Mouse (Mus musculus): ENCODE data around the gene Myog. TPM values are rescaled to one million over a fixed set of nuclear protein-coding genes. Genes with fewer than 3 reads are reported as not detected.
"Not testable (repeated sequence)": the region's sequence is repeated elsewhere in the genome, so short reads cannot be mapped to it uniquely, and the experiment has no call there.

Gene Myog
- polyA plus RNA-seq (2015; fragmentation: Nextera tagmentation; extraction: Ambion mirVana): 0.22 TPM in 1 of 2 replicates, not detected in the other

DNA sequence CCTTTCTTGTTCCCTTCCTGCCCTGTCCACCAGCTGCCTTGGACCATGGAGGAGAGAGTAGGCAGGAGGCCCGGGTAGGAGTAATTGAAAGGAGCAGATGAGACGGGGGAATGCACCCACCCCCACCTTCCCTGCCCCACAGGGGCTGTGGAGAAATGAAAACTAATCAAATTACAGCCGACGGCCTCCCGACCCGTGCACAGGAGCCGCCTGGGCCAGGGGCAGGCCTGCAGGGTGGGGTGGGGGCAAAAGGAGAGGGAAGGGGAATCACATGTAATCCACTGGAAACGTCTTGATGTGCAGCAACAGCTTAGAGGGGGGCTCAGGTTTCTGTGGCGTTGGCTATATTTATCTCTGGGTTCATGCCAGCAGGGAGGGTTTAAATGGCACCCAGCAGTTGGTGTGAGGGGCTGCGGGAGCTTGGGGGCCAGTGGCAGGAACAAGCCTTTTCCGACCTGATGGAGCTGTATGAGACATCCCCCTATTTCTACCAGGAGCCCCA lies at the start of gene Myog:
Gene Myog (plus strand): TSS at position 392 of the 502 bp plus-strand sequence.
- no peak for ATAC-seq (replicated peaks)
- H3K27ac ChIP-seq (replicated peaks): no peak within 1 kb of the TSS
- H3K4me2 ChIP-seq (replicated peaks): no peak within 1 kb of the TSS
- H3K36me3 ChIP-seq: no peaks in the 10 kb centered on the region
- 51% methylated on average over 11 of the region's 11 CpGs for WGBS
- H3K9ac ChIP-seq (replicated peaks): no peak within 1 kb of the TSS
- H3K27me3 ChIP-seq: no peaks in the 10 kb centered on the region
- H3K9me3 ChIP-seq: no peaks in the 10 kb centered on the region
- H3K4me3 ChIP-seq: no peak within 1 kb of the TSS
- H3K4me1 ChIP-seq: peaks cover 7% of the 10 kb centered on the region; the same call in 1 of the 2 replicates

DNA sequence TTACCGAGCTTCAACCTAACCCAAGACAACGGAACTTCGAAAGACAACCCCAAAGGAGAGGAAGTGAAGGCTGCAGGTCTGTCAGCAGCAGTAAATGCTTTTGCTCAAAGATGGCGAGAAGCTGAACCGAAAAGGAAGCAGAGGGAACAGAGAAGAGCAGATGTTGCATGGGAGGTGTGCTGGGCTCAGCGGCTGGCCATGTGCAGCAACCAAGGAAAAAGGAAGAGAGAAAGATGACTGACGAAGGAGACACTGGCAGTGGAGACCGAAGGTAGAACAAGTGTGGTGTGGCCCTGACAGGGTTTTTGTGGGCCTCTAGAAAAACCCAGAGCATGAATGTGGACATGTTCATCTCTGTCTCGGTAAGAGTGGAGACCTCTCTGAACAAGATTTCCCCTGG lies 49.1 kb upstream of the Myog start:
- Histone ChIP-seq H3K27ac (replicated peaks) (no peak overlapping the region), H3K36me3 (no peaks in the 10 kb centered on the region), H3K27me3 (peaks cover 5% of the 10 kb centered on the region; the same call in 1 of the 2 replicates), H3K4me2 (replicated peaks) (no peak overlapping the region), H3K9me3 (no peaks in the 10 kb centered on the region), H3K9ac (replicated peaks) (no peak overlapping the region), H3K4me1 (peaks cover 10% of the 10 kb centered on the region), H3K4me3 (no peak overlapping the region)
- WGBS: 87% methylated on average over 9 of the region's 9 CpGs
- no peak for ATAC-seq (replicated peaks)

DNA sequence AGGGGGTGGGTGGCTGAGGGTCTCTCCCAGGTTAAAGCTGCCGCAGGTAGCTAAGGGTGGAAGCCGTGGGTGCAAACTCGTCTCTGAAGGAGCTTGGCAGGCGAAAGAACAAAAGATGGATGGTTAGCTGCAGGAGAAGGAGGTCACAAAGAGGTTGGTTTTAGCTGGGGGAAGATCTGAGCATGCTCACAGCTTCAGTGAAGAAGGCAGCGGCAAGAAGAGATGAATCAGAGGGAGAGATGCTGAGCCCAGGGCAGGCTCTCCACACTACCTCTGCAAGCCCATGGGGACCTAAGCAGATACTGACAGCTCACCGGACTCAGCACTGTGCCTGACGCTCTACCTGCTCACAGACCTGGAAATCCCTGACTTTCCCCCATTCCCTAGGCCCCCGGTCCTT lies 48.5 kb upstream of the Myog start:
- Histone ChIP-seq H3K9me3 (no peaks in the 10 kb centered on the region), H3K9ac (replicated peaks) (no peak overlapping the region), H3K27me3 (peaks cover 5% of the 10 kb centered on the region; the same call in 1 of the 2 replicates), H3K36me3 (no peaks in the 10 kb centered on the region), H3K4me1 (peaks cover 8% of the 10 kb centered on the region), H3K4me3 (no peak overlapping the region), H3K27ac (replicated peaks) (no peak overlapping the region), H3K4me2 (replicated peaks) (no peak overlapping the region)
- no peak for ATAC-seq (replicated peaks)
- WGBS: 77% methylated on average over 8 of the region's 8 CpGs

GRCm38 (mm10) chr1:134242286-134242685 lies 47.5 kb upstream of the Myog start:
- ATAC-seq (replicated peaks): no peak
- Histone ChIP-seq H3K9me3 (no peaks in the 10 kb centered on the region), H3K4me2 (replicated peaks) (no peak overlapping the region), H3K27ac (replicated peaks) (no peak overlapping the region), H3K36me3 (no peaks in the 10 kb centered on the region), H3K4me1 (peaks cover 8% of the 10 kb centered on the region), H3K27me3 (no peaks in the 10 kb centered on the region), H3K9ac (replicated peaks) (no peak overlapping the region), H3K4me3 (no peak overlapping the region)
- WGBS: 74% methylated on average over 2 of the region's 2 CpGs

- H3K9ac ChIP-seq (replicated peaks): no peak overlapping the region
- no peak overlapping the region for H3K27ac ChIP-seq (replicated peaks)
- no peaks in the 10 kb centered on the region for H3K36me3 ChIP-seq
- no peak for ATAC-seq (replicated peaks)
- H3K4me1 ChIP-seq: peaks cover 8% of the 10 kb centered on the region
- no peaks in the 10 kb centered on the region for H3K27me3 ChIP-seq
- WGBS: 79% methylated on average over 6 of the region's 6 CpGs
- no peak overlapping the region for H3K4me2 ChIP-seq (replicated peaks)
- no peak overlapping the region for H3K4me3 ChIP-seq
- H3K9me3 ChIP-seq: no peaks in the 10 kb centered on the region
These were observed 46.3 kb upstream of the Myog start for GRCm38 (mm10) chr1:134243505-134243904.

DNA sequence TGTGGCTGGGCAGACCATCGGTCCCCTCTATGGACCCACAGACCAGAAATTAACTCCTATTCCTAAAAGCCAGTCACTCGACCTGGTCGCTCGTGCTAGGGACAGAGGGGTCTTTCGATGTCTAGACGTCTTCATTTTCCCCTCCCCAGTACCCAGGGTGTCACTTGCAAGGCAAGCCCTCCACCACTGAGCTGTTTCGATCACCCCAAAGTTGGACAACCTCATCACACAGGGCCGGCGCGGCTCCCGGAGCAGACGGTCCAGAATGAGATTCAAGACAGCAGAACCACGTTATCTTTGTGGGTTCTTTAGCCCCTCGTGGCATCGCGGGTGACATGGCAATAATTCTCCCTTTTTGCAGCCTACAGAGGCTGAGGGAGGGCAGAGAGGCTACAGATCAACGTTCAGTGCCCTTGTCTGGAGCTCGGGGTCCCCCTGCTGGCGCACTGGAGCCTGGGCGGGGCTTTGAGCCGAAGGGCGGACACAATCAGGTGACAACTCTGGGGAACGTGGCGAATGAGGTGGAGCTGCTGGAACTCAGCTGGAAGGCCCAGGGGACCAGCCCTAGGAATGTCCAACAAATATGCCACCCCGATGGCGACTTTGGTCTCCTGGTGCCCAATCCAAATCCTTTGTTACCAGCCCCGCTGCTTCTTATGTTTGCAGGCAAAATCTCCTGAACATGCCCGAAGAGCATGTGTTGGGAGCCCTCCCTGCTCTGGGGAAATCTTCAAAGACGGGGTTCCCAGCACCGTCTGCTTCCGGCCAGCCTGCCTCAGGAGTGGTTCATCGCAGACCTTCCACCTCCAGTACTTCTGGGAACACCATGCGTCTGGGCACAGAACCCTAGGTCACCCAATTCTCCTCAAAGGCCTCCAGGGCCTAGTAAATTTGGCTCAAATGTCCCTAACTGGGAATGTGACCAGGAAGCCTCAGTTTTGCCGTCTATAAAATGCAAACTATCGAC lies 45.6 kb upstream of the Myog start:
- Histone ChIP-seq H3K27me3 (no peaks in the 10 kb centered on the region), H3K36me3 (no peaks in the 10 kb centered on the region), H3K4me1 (peaks cover 8% of the 10 kb centered on the region), H3K4me2 (replicated peaks) (peak overlapping the region; percentile 42), H3K27ac (replicated peaks) (no peak overlapping the region), H3K4me3 (peak overlapping the region; percentile 21; the same call in 1 of the 2 replicates), H3K9ac (replicated peaks) (peak overlapping the region; percentile 17; the same call in 1 of the 2 replicates), H3K9me3 (no peaks in the 10 kb centered on the region)
- ATAC-seq (replicated peaks): peak; percentile 76
- 24% methylated on average over 35 of the region's 35 CpGs for WGBS

GRCm38 (mm10) chr1:134245004-134245717 lies 44.6 kb upstream of the Myog start:
- no peak for ATAC-seq (replicated peaks)
- Histone ChIP-seq H3K36me3 (no peaks in the 10 kb centered on the region), H3K27me3 (no peaks in the 10 kb centered on the region), H3K4me1 (peaks cover 8% of the 10 kb centered on the region), H3K9ac (replicated peaks) (no peak overlapping the region), H3K4me2 (replicated peaks) (no peak overlapping the region), H3K4me3 (no peak overlapping the region), H3K9me3 (no peaks in the 10 kb centered on the region), H3K27ac (replicated peaks) (no peak overlapping the region)
- 81% methylated on average over 14 of the region's 14 CpGs for WGBS

DNA sequence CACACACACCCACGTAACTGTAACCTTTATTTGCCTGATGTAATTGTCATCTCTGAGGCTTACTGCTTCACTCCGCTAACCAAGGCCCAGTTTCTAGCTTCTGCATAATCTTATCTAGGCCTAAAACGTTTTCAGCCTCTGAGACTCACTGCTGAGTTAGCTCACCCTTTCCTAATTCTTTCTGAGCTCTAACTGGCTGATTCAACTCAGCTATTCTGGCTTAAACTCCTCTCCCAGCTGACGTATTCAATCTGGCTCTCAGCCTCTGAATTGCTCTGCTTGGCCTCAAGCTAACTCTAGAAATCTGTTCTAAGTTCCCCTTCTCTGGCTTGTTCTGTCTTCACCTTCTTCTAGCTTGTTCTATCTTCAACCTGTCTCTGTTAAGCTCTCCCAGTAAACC lies 43.2 kb upstream of the Myog start:
- H3K9ac ChIP-seq (replicated peaks): no peak overlapping the region
- no peak for ATAC-seq (replicated peaks)
- H3K36me3 ChIP-seq: no peaks in the 10 kb centered on the region
- 50% methylated on average over 4 of the region's 4 CpGs for WGBS
- H3K27ac ChIP-seq (replicated peaks): no peak overlapping the region
- no peak overlapping the region for H3K4me2 ChIP-seq (replicated peaks)
- H3K9me3 ChIP-seq: no peaks in the 10 kb centered on the region
- no peaks in the 10 kb centered on the region for H3K27me3 ChIP-seq
- H3K4me3 ChIP-seq: no peak overlapping the region
- peaks cover 8% of the 10 kb centered on the region for H3K4me1 ChIP-seq

DNA sequence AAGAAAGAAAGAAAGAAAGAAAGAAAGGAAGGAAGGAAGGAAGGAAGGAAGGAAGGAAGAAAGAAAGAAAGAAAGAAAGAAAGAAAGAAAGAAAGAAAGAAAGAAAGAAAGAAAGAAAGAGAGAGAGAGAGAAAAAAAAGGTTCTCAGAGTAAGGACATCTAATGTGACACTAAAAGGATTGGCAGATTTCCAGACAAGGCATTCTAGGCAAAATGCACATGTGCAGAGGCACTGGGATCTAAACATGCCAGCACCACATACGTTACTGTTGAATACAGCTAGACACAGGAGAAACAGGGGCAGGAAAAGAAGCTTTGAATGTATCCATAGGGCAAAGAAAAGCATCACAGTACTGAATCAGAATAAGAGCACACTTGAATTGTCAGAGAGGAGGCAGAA lies 40.1 kb upstream of the Myog start:
- H3K9ac ChIP-seq (replicated peaks); H3K27me3 ChIP-seq; H3K4me2 ChIP-seq (replicated peaks); H3K9me3 ChIP-seq; H3K4me1 ChIP-seq; H3K4me3 ChIP-seq; ATAC-seq (replicated peaks); H3K27ac ChIP-seq (replicated peaks); H3K36me3 ChIP-seq: not testable (repeated sequence)
- WGBS: 29% methylated on average over 1 of the region's 1 CpGs

- Histone ChIP-seq H3K4me2 (replicated peaks) (no peak overlapping the region), H3K4me3 (no peak overlapping the region), H3K27me3 (no peaks in the 10 kb centered on the region), H3K27ac (replicated peaks) (no peak overlapping the region), H3K9ac (replicated peaks) (no peak overlapping the region), H3K9me3 (peaks cover 3% of the 10 kb centered on the region; the same call in 1 of the 2 replicates), H3K36me3 (no peaks in the 10 kb centered on the region), H3K4me1 (peaks cover 7% of the 10 kb centered on the region; the same call in 1 of the 2 replicates)
- 89% methylated on average over 6 of the region's 6 CpGs for WGBS
- no peak for ATAC-seq (replicated peaks)
These were observed 25.4 kb upstream of the Myog start for GRCm38 (mm10) chr1:134264341-134264740.

DNA sequence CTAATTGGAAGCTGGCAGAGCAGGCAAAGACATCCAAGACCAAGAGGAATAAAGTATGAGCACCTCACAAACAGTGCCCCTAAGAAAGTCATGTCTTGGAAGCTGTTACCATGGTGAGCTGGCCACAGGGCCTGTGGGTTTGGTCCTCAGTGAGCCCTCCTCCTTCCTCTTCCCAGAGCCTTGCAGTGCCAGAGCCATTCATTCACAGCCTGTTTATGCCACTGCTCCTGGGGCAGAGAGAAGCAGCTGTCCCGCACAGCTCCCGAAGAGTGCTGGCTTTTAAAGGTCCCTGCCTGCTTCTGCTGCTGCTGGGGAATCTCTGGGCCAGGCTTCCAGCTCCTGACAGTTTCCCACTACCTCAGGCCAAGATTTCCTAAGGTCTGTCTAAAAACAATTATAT lies 24.0 kb upstream of the Myog start:
- H3K4me1 ChIP-seq: peaks cover 7% of the 10 kb centered on the region; the same call in 1 of the 2 replicates
- H3K4me3 ChIP-seq: no peak overlapping the region
- H3K4me2 ChIP-seq (replicated peaks): no peak overlapping the region
- WGBS: 18% methylated on average over 2 of the region's 2 CpGs
- H3K27ac ChIP-seq (replicated peaks): no peak overlapping the region
- no peaks in the 10 kb centered on the region for H3K36me3 ChIP-seq
- peaks cover 3% of the 10 kb centered on the region; the same call in 1 of the 2 replicates for H3K9me3 ChIP-seq
- no peaks in the 10 kb centered on the region for H3K27me3 ChIP-seq
- no peak overlapping the region for H3K9ac ChIP-seq (replicated peaks)
- no peak for ATAC-seq (replicated peaks)

DNA sequence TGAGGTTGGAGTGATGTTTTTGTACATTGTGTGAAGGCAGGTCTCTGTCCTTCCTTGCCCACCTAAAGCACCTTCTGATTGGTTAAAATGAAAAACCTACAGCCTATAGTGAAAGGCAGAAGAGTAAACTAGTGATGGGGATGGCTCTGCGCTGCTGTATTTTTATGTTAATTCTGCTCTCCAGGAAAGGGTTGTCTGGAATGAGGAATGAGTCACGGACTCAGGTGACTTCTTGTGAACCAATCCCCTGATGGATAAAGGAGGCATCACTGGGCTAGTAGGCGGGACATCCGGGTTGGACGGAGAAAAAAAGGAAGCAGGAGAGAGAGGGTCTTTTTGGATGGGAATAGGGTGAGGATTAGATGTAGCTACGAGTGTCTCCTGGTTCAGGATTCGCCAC lies 19.8 kb upstream of the Myog start:
- 73% methylated on average over 7 of the region's 7 CpGs for WGBS
- no peak overlapping the region for H3K9ac ChIP-seq (replicated peaks)

More for the DNA sequence above, 19.8 kb upstream of the Myog start:
- H3K36me3 ChIP-seq: no peaks in the 10 kb centered on the region
- ATAC-seq (replicated peaks): no peak
- H3K9me3 ChIP-seq: no peaks in the 10 kb centered on the region
- H3K4me2 ChIP-seq (replicated peaks): no peak overlapping the region
- no peaks in the 10 kb centered on the region for H3K27me3 ChIP-seq
- peaks cover 30% of the 10 kb centered on the region for H3K4me1 ChIP-seq
- H3K27ac ChIP-seq (replicated peaks): no peak overlapping the region
- no peak overlapping the region for H3K4me3 ChIP-seq

Measured in forebrain, embryonic 15.5 days (tissue).